Mouse (Mus musculus) embryonic facial prominence, embryonic 12.5 days (tissue): Measurements from ENCODE around the gene Hhat. TPM values are rescaled to one million over a fixed set of nuclear protein-coding genes. Genes with fewer than 3 reads are reported as not detected.

Experiments
- ATAC-seq: fragments of 200-750 bp; cut with Nextera tagmentation; 2 replicates; pipeline ENCODE4 v1.8.0; 2017; ENCODE audit not compliant: insufficient number of reproducible peaks, insufficient read depth, low FRiP score, low TSS enrichment
- H3K27ac ChIP-seq: fragments of 300-500 bp; sonication (generic); 2 replicates; pipeline ENCODE4 v1.5.1; 2016; ENCODE audit warnings: mild to moderate bottlenecking
- H3K27me3 ChIP-seq: fragments of 300-500 bp; sonication (generic); 2 replicates; pipeline ENCODE4 v1.6.1; 2016; ENCODE audit warnings: mild to moderate bottlenecking, moderate library complexity
- H3K36me3 ChIP-seq: fragments of 300-500 bp; sonication (generic); 2 replicates; pipeline ENCODE4 v1.6.1; 2016; ENCODE audit warnings: mild to moderate bottlenecking
- H3K4me1 ChIP-seq: fragments of 300-500 bp; sonication (generic); 2 replicates; pipeline ENCODE4 v1.6.1; 2016
- H3K4me2 ChIP-seq: fragments of 300-500 bp; sonication (generic); replicated peaks from 2 replicates; pipeline ENCODE4 v1.6.1; 2016; ENCODE audit warnings: mild to moderate bottlenecking, moderate library complexity
- H3K4me3 ChIP-seq: fragments of 300-500 bp; sonication (generic); 2 replicates; pipeline ENCODE4 v1.5.1; 2016; ENCODE audit warnings: mild to moderate bottlenecking
- H3K9ac ChIP-seq: fragments of 300-500 bp; sonication (generic); 2 replicates; pipeline ENCODE4 v1.6.1; 2016; ENCODE audit warnings: mild to moderate bottlenecking, moderate library complexity
- H3K9me3 ChIP-seq: fragments of 300-500 bp; sonication (generic); 2 replicates; pipeline ENCODE4 v1.6.1; 2016; ENCODE audit warnings: mild to moderate bottlenecking, moderate library complexity
- WGBS: fragments of 180-500 bp; shearing (Covaris S2); methylation state at CpG from one replicate; pipeline ENCODE4 v1.1.7; 2016; 5-methylcytosine and 5-hydroxymethylcytosine counted together
- polyA plus RNA-seq: library from polyadenylated mRNA; unstranded; fragments of >200 nt; fragmentation: Nextera tagmentation; extraction: Ambion mirVana; gene quantifications from 2 replicates; pipeline ENCODE4 v1.2.1, GENCODE M21; 2016

Gene Hhat
- polyA plus RNA-seq, 1 experiment from 2014 or later: 10.4 TPM

DNA sequence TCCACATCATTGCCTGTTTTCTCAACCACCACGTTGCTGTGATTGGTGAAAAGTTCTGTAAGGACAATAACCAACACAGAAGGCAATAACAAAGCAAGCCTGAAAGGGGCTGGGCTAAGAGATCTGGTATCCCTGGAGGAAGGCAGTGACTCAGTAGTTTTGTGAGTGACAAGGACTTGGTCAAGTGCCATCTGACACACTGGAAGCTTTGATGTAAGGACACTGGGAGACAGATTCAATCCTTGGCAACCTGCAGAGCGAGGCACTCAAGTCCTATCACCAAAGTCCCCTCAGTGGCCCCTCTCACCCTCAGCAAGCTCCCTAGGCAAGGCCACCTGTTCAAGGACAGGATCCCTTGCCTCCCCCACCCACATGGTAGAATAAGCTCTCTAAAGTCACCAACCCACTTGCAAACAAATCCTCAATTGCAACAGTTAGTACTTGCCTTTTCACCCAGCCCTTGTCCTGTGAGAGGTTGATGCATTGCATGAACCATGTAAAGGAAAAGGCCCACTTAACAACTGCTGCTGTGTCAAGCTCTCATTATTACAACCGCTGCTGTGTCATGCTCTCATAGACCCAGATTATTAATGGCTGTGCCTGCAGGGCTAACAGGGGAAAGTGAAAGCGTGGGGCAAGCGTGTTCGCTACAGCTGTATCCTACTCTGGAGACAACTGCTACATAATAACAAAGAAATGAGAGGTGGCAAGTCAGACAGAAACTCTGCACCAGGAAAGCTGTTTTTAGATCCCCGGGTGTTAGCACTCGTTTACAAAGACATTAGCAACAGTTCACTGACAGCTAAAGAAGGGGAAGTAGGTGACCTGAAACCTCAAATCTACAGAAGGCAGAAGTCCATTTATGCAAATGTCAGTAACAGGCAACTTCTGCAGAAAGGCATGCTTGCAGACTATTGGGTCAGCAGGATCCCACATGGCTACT lies 18.1 kb downstream of the Hhat start:
- no peak overlapping the region for H3K9ac ChIP-seq
- 0 out of 2 replicates have a peak overlapping the region, but pooled peaks have one; percentile 9 for H3K4me2 ChIP-seq

DNA sequence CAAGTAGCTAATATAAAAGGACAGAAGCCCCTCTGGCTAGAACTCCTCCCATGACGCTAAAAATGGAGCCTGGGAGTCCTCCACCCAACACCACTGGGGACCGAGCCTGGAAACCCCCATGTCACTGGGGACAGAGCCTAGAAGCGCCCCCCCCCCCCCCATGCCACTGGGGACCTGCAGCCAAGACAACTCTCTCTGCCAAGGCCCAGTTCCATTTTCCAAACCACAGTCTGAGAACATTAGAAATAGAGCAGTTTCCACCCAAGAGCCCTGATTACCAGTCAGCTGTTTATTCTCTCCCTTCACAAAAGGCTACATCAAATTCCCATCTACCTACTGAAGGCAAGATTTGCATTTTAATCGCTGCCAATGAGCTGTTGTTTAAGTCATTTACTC lies 21.0 kb downstream of the Hhat start:
- Histone ChIP-seq H3K27me3 (no peaks in the 10 kb centered on the region), H3K9ac (no peak overlapping the region), H3K4me1 (peaks cover 8% of the 10 kb centered on the region; the same call in 1 of the 2 replicates), H3K4me3 (no peak overlapping the region), H3K9me3 (no peaks in the 10 kb centered on the region), H3K4me2 (no peak overlapping the region), H3K27ac (no peak overlapping the region), H3K36me3 (no peaks in the 10 kb centered on the region)
- ATAC-seq: no peak
- 61% methylated on average over 4 of the region's 4 CpGs for WGBS

More for the DNA sequence above, 18.1 kb downstream of the Hhat start:
- Histone ChIP-seq H3K27ac (peak overlapping the region; percentile 50), H3K4me1 (peaks cover 15% of the 10 kb centered on the region), H3K9me3 (no peaks in the 10 kb centered on the region), H3K4me3 (no peak overlapping the region), H3K27me3 (no peaks in the 10 kb centered on the region), H3K36me3 (no peaks in the 10 kb centered on the region)
- no peak for ATAC-seq
- 50% methylated on average over 8 of the region's 8 CpGs for WGBS

DNA sequence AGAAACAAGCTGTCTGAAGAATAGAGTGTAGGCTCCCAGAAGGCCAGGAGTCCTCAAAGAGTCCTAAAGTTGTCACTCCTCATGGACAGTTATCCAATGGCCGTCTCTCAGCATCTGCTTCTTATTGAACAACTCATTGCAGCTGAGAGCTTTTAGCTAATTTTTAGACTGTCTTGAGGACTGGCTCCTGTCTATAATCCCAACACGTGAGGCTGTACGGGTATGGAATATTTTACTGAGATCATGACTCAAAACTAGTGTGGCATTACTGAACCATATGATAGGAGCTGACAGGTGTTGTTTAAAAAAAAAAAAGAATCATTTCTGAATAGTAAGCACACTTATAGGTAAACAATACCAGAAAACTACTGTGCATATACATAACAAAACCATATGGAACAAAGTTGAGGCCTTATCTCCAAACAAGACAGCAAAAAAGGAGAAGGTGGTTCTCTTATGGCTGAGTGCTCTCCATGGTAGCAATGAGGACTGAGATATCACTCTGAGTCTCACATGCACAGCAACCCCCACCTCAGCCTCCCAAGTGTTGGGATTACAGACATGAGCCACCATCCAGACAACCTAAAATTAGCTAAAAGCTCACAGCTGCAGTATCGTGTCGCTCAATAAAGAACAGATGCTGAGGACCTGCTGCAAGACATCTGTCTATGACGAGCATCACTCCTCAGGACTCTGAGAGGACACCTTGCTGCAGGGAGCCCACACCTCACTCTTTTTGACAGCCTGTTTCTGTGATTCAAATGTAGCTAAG lies 21.6 kb downstream of the Hhat start:
- no peak overlapping the region for H3K4me2 ChIP-seq
- no peaks in the 10 kb centered on the region for H3K9me3 ChIP-seq
- H3K36me3 ChIP-seq: no peaks in the 10 kb centered on the region
- H3K4me3 ChIP-seq: no peak overlapping the region
- peaks cover 8% of the 10 kb centered on the region; the same call in 1 of the 2 replicates for H3K4me1 ChIP-seq
- H3K27me3 ChIP-seq: no peaks in the 10 kb centered on the region
- no peak for ATAC-seq
- H3K9ac ChIP-seq: no peak overlapping the region
- H3K27ac ChIP-seq: no peak overlapping the region
- 52% methylated on average over 6 of the region's 6 CpGs for WGBS

GRCm38 (mm10) chr1:192746201-192746600 lies 24.8 kb downstream of the Hhat start:
- Histone ChIP-seq H3K9me3 (no peaks in the 10 kb centered on the region), H3K4me3 (no peak overlapping the region), H3K27me3 (no peaks in the 10 kb centered on the region), H3K4me2 (no peak overlapping the region), H3K27ac (no peak overlapping the region), H3K36me3 (no peaks in the 10 kb centered on the region), H3K4me1 (no peaks in the 10 kb centered on the region), H3K9ac (no peak overlapping the region)
- ATAC-seq: no peak
- 67% methylated on average over 6 of the region's 6 CpGs for WGBS

- Histone ChIP-seq H3K9me3 (no peaks in the 10 kb centered on the region), H3K27ac (no peak overlapping the region), H3K36me3 (no peaks in the 10 kb centered on the region), H3K27me3 (no peaks in the 10 kb centered on the region), H3K4me3 (no peak overlapping the region), H3K4me1 (no peaks in the 10 kb centered on the region), H3K9ac (no peak overlapping the region), H3K4me2 (no peak overlapping the region)
- ATAC-seq: no peak
- WGBS: 8% methylated on average over 16 of the region's 16 CpGs
Observed at GRCm38 (mm10) chr1:192745240-192746101, 25.6 kb downstream of the Hhat start.

GRCm38 (mm10) chr1:192744880-192745239 lies 26.2 kb downstream of the Hhat start:
- Histone ChIP-seq H3K27ac (no peak overlapping the region), H3K9ac (no peak overlapping the region), H3K27me3 (no peaks in the 10 kb centered on the region), H3K9me3 (no peaks in the 10 kb centered on the region), H3K4me1 (no peaks in the 10 kb centered on the region), H3K4me3 (no peak overlapping the region), H3K36me3 (no peaks in the 10 kb centered on the region), H3K4me2 (no peak overlapping the region)
- no peak for ATAC-seq
- 63% methylated on average over 3 of the region's 3 CpGs for WGBS

DNA sequence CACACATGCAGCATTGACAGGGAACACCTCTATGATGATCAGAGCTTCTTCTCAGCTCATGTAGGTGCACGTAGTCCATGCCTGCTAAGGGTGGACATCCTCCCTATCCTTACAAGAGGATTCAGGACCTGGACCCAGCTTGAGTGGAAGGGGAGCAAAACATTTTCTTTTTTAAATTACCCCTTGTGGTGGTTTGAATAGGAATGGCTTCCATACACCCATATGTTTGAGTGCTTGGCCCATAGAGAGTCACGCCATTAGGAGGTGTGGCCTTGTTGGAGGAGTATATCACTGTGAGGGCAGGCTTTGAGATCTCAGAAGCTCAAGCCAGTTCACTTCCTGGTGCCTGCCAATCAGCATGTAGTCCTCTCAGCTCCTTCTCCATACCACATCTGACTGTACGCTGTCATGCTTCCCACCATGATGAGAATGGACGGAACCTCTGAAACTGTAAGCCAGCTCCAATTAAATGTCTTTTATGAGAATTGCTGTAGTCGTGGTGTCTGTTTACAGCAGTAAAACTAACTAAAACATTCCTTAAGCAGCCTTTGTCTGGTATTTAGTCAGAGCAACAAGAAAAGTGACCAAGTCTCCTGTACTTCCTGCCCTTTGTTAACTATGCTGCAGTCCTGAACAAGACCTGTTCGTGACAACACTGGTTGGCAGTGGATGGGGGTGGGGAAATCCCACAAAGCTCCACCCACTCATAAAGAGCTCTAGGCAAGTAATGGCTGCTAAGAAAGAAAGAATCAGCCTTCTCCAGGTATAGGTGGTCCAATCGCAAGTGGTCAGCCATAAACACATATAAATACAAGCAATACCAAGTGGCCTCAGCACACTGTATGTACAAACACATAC lies 28.4 kb downstream of the Hhat start:
- no peak overlapping the region for H3K4me3 ChIP-seq
- ATAC-seq: no peak
- no peaks in the 10 kb centered on the region for H3K4me1 ChIP-seq
- no peaks in the 10 kb centered on the region for H3K9me3 ChIP-seq
- whole genome bisulfite sequencing: 75% methylated on average over 7 of the region's 7 CpGs
- no peak overlapping the region for H3K4me2 ChIP-seq
- no peaks in the 10 kb centered on the region for H3K27me3 ChIP-seq
- H3K27ac ChIP-seq: no peak overlapping the region
- H3K9ac ChIP-seq: no peak overlapping the region
- no peaks in the 10 kb centered on the region for H3K36me3 ChIP-seq

GRCm38 (mm10) chr1:192741896-192742295 lies 29.1 kb downstream of the Hhat start:
- no peak for ATAC-seq

DNA sequence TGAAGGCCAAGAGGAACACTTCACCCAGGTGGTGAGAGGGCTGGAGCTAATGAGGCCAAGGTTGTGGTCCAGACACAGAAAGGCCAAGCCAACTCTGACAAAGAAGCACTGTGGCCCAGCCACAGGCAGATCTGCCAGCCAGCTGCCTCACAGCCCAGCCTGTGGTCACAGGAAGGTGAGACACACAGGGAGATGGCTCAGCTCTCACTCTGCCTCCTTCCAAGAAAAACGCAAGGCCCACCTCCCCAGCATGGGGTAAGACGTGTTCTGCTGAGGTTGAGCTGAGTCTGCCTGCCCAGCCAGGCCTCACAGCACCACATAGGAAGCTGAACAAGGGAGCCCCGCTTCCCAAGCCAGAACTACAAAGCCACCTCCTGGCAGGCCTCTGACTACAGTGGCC lies 34.5 kb downstream of the Hhat start:
- H3K36me3 ChIP-seq: no peaks in the 10 kb centered on the region
- no peak overlapping the region for H3K4me3 ChIP-seq
- H3K9me3 ChIP-seq: no peaks in the 10 kb centered on the region
- peaks cover 10% of the 10 kb centered on the region; the same call in 1 of the 2 replicates for H3K4me1 ChIP-seq
- no peak overlapping the region for H3K4me2 ChIP-seq
- ATAC-seq: no peak
- no peaks in the 10 kb centered on the region for H3K27me3 ChIP-seq
- WGBS: 38% methylated on average over 3 of the region's 3 CpGs
- peak overlapping the region; percentile 12; the same call in 1 of the 2 replicates for H3K9ac ChIP-seq
- H3K27ac ChIP-seq: peak overlapping the region; percentile 61

More at GRCm38 (mm10) chr1:192741896-192742295, 29.1 kb downstream of the Hhat start:
- Histone ChIP-seq H3K4me3 (no peak overlapping the region), H3K4me2 (no peak overlapping the region), H3K27ac (no peak overlapping the region), H3K36me3 (no peaks in the 10 kb centered on the region), H3K4me1 (0 out of 2 replicates have a peak, but pooled peaks cover 1% of the 10 kb centered on the region), H3K9me3 (no peaks in the 10 kb centered on the region), H3K9ac (no peak overlapping the region), H3K27me3 (no peaks in the 10 kb centered on the region)
- 93% methylated on average over 2 of the region's 2 CpGs for WGBS

GRCm38 (mm10) chr1:192736002-192736426 lies 35.0 kb downstream of the Hhat start:
- ATAC-seq: no peak
- Histone ChIP-seq H3K4me3 (no peak overlapping the region), H3K27me3 (no peaks in the 10 kb centered on the region), H3K4me2 (no peak overlapping the region), H3K36me3 (no peaks in the 10 kb centered on the region), H3K9me3 (no peaks in the 10 kb centered on the region), H3K9ac (no peak overlapping the region), H3K27ac (peak overlapping the region; percentile 61), H3K4me1 (peaks cover 10% of the 10 kb centered on the region; the same call in 1 of the 2 replicates)
- 67% methylated on average over 9 of the region's 9 CpGs for WGBS
